Mouse (Mus musculus) C2C12 (cell line): ENCODE measurements around the gene Gm49318. TPM values are rescaled to one million over a fixed set of nuclear protein-coding genes. Genes with fewer than 3 reads are reported as not detected.

Experiments used
- H3K27me3 ChIP-seq: one replicate; pipeline ENCODE4 v1.6.1; 2011; ENCODE audit not compliant: control insufficient read depth, insufficient read depth, insufficient read length
- H3K36me3 ChIP-seq: one replicate; pipeline ENCODE4 v1.6.1; 2011; ENCODE audit not compliant: control insufficient read depth, insufficient read depth
- H3K4me3 ChIP-seq: one replicate; pipeline ENCODE4 v1.5.1; 2011; ENCODE audit warnings: mild to moderate bottlenecking, control low read depth; ENCODE audit not compliant: poor library complexity, insufficient read depth, severe bottlenecking
- H3K79me2 ChIP-seq: one replicate; pipeline ENCODE4 v1.6.1; 2011; ENCODE audit not compliant: control insufficient read depth, insufficient read depth
- H3K79me3 ChIP-seq: one replicate; pipeline ENCODE4 v1.6.1; 2011; ENCODE audit warnings: low read depth, control low read depth
- H3ac ChIP-seq: one replicate; pipeline ENCODE3; 2011; ENCODE audit warnings: low read depth; ENCODE audit not compliant: control insufficient read depth, insufficient read length
- CEBPB ChIP-seq: IDR thresholded peaks from one replicate; pipeline ENCODE4 v1.6.1; 2011; ENCODE audit warnings: low read depth, mild to moderate bottlenecking, control low read depth, moderate library complexity
- CTCF ChIP-seq: IDR thresholded peaks from one replicate; pipeline ENCODE4 v1.5.1; 2011; ENCODE audit not compliant: control insufficient read depth, insufficient read depth, insufficient read length
- FOSL1 ChIP-seq: IDR thresholded peaks from one replicate; pipeline ENCODE4 v1.8.0; 2011; ENCODE audit warnings: mild to moderate bottlenecking, low read length; ENCODE audit not compliant: poor library complexity, insufficient read depth, severe bottlenecking
- MAX ChIP-seq: IDR thresholded peaks from one replicate; pipeline ENCODE4 v1.6.1; 2011; ENCODE audit warnings: mild to moderate bottlenecking, control low read depth
- MYOD1 ChIP-seq: IDR thresholded peaks from one replicate; pipeline ENCODE4 v1.6.1; 2011; ENCODE audit warnings: low read depth; ENCODE audit not compliant: control insufficient read depth, insufficient read length
- MYOG ChIP-seq: IDR thresholded peaks from one replicate; pipeline ENCODE4 v1.6.1; 2011; ENCODE audit not compliant: control insufficient read depth, insufficient read length; ENCODE audit errors: extremely low read depth
- USF1 ChIP-seq: IDR thresholded peaks from one replicate; pipeline ENCODE4 v1.6.1; 2011; ENCODE audit warnings: low read depth, mild to moderate bottlenecking, control low read depth, moderate library complexity
- microRNA-seq: library from miRNA; unstranded; fragments of <30 nt; microRNA quantifications from one replicate; pipeline ENCODE4, GENCODE M21; 2019; ENCODE audit warnings: borderline microRNAs expressed
- polyA plus RNA-seq: library from polyadenylated mRNA; unstranded; fragments of >200 nt; fragmentation: generic; extraction: Trizol; gene quantifications from one replicate; pipeline ENCODE4 v1.2.1, GENCODE M21; 2012; ENCODE audit warnings: missing spikeins

The Gm49318 gene
- polyA plus RNA-seq, 1 experiment: not detected

GRCm38 (mm10) chr9:21987592-21988342, 83.3 kb downstream of the Gm49318 start:
- Histone ChIP-seq H3K36me3 (no peaks in the 10 kb centered on the region), H3K4me3 (no peak overlapping the region), H3K27me3 (no peaks in the 10 kb centered on the region), H3K79me2 (no peaks in the 10 kb centered on the region), H3ac (no peak overlapping the region), H3K79me3 (no peaks in the 10 kb centered on the region)
- no peak for TF ChIP-seq FOSL1
- no peak for TF ChIP-seq MAX
- TF ChIP-seq MYOD1: no peak
- TF ChIP-seq USF1: no peak
- TF ChIP-seq CEBPB: no peak
- TF ChIP-seq CTCF: no peak
- no peak for TF ChIP-seq MYOG

Small RNAs within 50 kb of the gene (microRNA-seq; reads per million reads assigned to microRNA genes)
- 0.36 reads per million for gene Mir7084

Other genes starting within 250 kb of the Gm49318 start
- gene Angptl8, start 235.7 kb downstream of the Gm49318 start, polyA plus RNA-seq: 0.04 TPM
- gene Dock6, start 218.6 kb downstream of the Gm49318 start, polyA plus RNA-seq: 12.1 TPM
- 12.2 TPM for gene Rab3d, start 153.1 kb downstream of the Gm49318 start, polyA plus RNA-seq
- gene Ccdc159, start 143.8 kb downstream of the Gm49318 start, polyA plus RNA-seq: 1.1 TPM
- gene Tmem205, start 143.7 kb downstream of the Gm49318 start, polyA plus RNA-seq: 17.2 TPM
- 11.6 TPM for gene Plppr2, start 134.2 kb downstream of the Gm49318 start, polyA plus RNA-seq
- gene Swsap1, start 115.5 kb downstream of the Gm49318 start, polyA plus RNA-seq: 8.7 TPM
- gene Epor, start 107.8 kb downstream of the Gm49318 start, polyA plus RNA-seq: 6.3 TPM
- gene Rgl3, start 81.8 kb downstream of the Gm49318 start, polyA plus RNA-seq: 7.0 TPM
- 0.21 TPM for gene Ccdc151, start 68.6 kb downstream of the Gm49318 start, polyA plus RNA-seq
- 134 TPM for gene Prkcsh, start 68.5 kb downstream of the Gm49318 start, polyA plus RNA-seq
- 0.02 TPM for gene Elavl3, start 19.2 kb downstream of the Gm49318 start, polyA plus RNA-seq
- gene Zfp653, start 117 bp upstream of the Gm49318 start, polyA plus RNA-seq: 8.0 TPM
- gene Ecsit, start 14.2 kb upstream of the Gm49318 start, polyA plus RNA-seq: 32.6 TPM
- 52.4 TPM for gene Cnn1, start 28.0 kb upstream of the Gm49318 start, polyA plus RNA-seq
- 183 TPM for gene Elof1, start 45.9 kb upstream of the Gm49318 start, polyA plus RNA-seq
- gene Acp5, start 64.5 kb upstream of the Gm49318 start, polyA plus RNA-seq: 0.08 TPM
- gene Pigyl, start 85.6 kb upstream of the Gm49318 start, polyA plus RNA-seq: 47.9 TPM
- not detected for gene Zfp872, start 116.8 kb upstream of the Gm49318 start, polyA plus RNA-seq
- 4.5 TPM for gene Zfp809, start 154.5 kb upstream of the Gm49318 start, polyA plus RNA-seq
- 0.76 TPM for gene Zfp599, start 188.6 kb upstream of the Gm49318 start, polyA plus RNA-seq
- 1.5 TPM for gene Zfp810, start 236.4 kb upstream of the Gm49318 start, polyA plus RNA-seq